ENCODE assay signal across 9 mouse cellular contexts in the genomic region with DNA sequence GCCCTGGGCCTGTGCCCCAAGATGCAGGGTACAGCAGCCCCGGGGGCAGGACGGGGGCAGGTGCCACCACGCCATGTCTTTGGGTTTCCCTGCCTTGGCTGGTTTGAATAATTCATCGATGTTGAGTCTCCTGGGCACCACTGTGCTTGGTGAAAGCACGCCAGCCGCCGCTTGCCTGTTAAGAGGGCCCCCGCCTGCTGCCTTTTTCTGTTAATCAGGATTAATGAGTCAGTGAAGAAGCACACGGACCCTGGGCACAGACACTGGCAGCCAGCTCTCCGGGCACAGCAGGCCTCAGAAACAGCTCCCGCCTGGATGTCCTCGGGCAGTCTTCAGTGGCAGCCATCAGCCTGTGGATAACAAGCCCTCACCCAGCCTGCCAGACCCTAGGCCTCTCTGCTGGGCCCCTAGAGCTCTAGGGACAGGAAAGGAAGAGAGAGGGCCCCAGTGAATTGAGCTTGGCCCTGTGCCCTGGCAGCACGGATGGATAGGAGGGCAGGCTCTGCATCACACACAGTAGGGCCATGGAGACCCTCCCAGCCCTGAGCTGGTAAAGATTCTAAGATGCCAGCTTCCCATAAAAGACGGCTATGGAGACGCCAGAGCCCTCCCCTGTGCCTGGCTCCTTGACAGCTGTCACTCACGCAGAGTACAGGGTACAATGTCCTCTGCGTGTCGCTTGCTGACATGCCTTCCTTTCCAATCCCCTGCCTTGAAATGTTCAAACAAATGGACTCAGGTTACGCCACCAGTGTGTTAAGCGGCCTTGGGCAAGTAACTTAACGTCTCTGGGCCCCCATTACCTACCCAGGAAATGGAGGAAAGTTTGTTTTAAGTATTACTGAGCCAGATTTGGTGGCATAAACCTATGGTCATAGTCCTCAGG.
DNase-seq lines count a peak whose midpoint lies in the region; ATAC-seq and TF ChIP-seq lines count a peak whose summit lies in the region.
"Had no signal": no experiment of that assay in that cellular context is flagged by ENCODE, and none has a peak within 500 bp of the region (broad histone marks: within the 10 kb centered on the region; RNA-seq: fewer than 3 reads in every experiment).

No protein-coding gene starts in this region.

- no peak overlapping the region for H3K4me3 ChIP-seq in liver, adult 2 months (ENCODE audit: insufficient read depth, low read depth, low read length)
- H3K4me3 ChIP-seq in forebrain, embryonic 13.5 days, result no peak overlapping the region
- H3K4me3 ChIP-seq: embryonic facial prominence, embryonic 13.5 days had no signal

- H3K27ac ChIP-seq in liver, adult 2 months (replicated peaks; ENCODE audit: insufficient read depth, low read depth, low read length), result no peak overlapping the region
- peak overlapping the region; percentile 94 for H3K27ac ChIP-seq in forebrain, embryonic 13.5 days
- H3K27ac ChIP-seq: embryonic facial prominence, embryonic 13.5 days had no signal

- H3K4me1 ChIP-seq in liver, adult 2 months (ENCODE audit: control insufficient read depth, insufficient read depth, low read length), result peaks cover 9% of the 10 kb centered on the region
- H3K4me1 ChIP-seq in forebrain, embryonic 13.5 days, result peaks cover 50% of the 10 kb centered on the region

- H3K9me3 ChIP-seq in forebrain, embryonic 13.5 days (replicated peaks), result no peaks in the 10 kb centered on the region
- H3K9me3 ChIP-seq: embryonic facial prominence, embryonic 13.5 days had no signal

- peak overlapping the region; percentile 19 for H3K4me2 ChIP-seq in forebrain, embryonic 13.5 days
- H3K4me2 ChIP-seq: embryonic facial prominence, embryonic 13.5 days had no signal

- DNase-seq in liver, adult 2 months (ENCODE audit: extremely low read depth, low read depth, low spot score), result peak; percentile 92
- DNase-seq in liver, result no peak
- DNase-seq in left cerebral cortex, postnatal 14 days (ENCODE audit: low spot score in 2 of 2), result peak; percentile 49 to 55
- DNase-seq in right cerebral cortex, postnatal 14 days, result peak; percentile 24
- no peak for DNase-seq in MN1 (ENCODE audit: low spot score)
- no peak for DNase-seq in gastrocnemius, postnatal 4 days (ENCODE audit: low spot score in 2 of 2)
- no peak for DNase-seq in spleen, postnatal 14 days (ENCODE audit: low spot score in 2 of 2)

- no peak overlapping the region for H3K9ac ChIP-seq in liver, adult 2 months (ENCODE audit: low read depth, low read length)
- peak overlapping the region; percentile 30; the same call in 1 of the 2 replicates for H3K9ac ChIP-seq in forebrain, embryonic 13.5 days
- H3K9ac ChIP-seq: embryonic facial prominence, embryonic 13.5 days had no signal

- ATAC-seq in forebrain, embryonic 13.5 days, result peak; percentile 90

- intact Hi-C loops in left cerebral cortex, postnatal 14 days (cut with DNase I), result no loop called here

- H3K36me3 ChIP-seq in liver, adult 2 months (ENCODE audit: control insufficient read depth, insufficient read depth, low read length), result no peaks in the 10 kb centered on the region
- no peaks in the 10 kb centered on the region for H3K36me3 ChIP-seq in forebrain, embryonic 13.5 days (ENCODE audit: poor library complexity, severe bottlenecking)
- H3K36me3 ChIP-seq: embryonic facial prominence, embryonic 13.5 days had no signal

- WGBS in liver, adult 2 months, result 63% methylated on average over 21 of the region's 21 CpGs
- WGBS in forebrain, embryonic 13.5 days, result 28% methylated on average over 21 of the region's 21 CpGs

- TF ChIP-seq POLR2A in liver, adult 2 months (IDR thresholded peaks at IDR 0.05; ENCODE audit: extremely low read depth, insufficient read depth, low read length), result no peak

- no peaks in the 10 kb centered on the region for H3K27me3 ChIP-seq in liver, adult 2 months (ENCODE audit: control insufficient read depth, insufficient read depth, low read length)
- no peaks in the 10 kb centered on the region for H3K27me3 ChIP-seq in forebrain, embryonic 13.5 days
- H3K27me3 ChIP-seq: embryonic facial prominence, embryonic 13.5 days had no signal

- H3K79me2 ChIP-seq in liver, adult 2 months (ENCODE audit: control insufficient read depth, insufficient read depth, low read length), result no peaks in the 10 kb centered on the region

- no peak for TF ChIP-seq CTCF in liver, adult 2 months (IDR thresholded peaks at IDR 0.05; ENCODE audit: low read depth, low read length)

Comparison
In these comparisons a context has a peak if more than half of its experiments do, and no peak if none do; other contexts are left out.
1. DNase-seq: peak in liver, adult 2 months (single experiment), left cerebral cortex, postnatal 14 days (2 of 2) and right cerebral cortex, postnatal 14 days (single experiment); none in liver (single experiment), MN1 (single experiment), gastrocnemius, postnatal 4 days (0 of 2) and spleen, postnatal 14 days (0 of 2).